Mouse (Mus musculus) E14TG2a.4 (cell line): ENCODE measurements around the gene Tmem26.

Experiments
- CTCF ChIP-seq: conservative IDR thresholded peaks from 2 replicates; pipeline ENCODE4 v1.5.1; 2014; ENCODE audit warnings: low read length
- NANOG ChIP-seq: IDR thresholded peaks from 2 replicates; pipeline ENCODE4 v1.6.1; 2014; ENCODE audit warnings: borderline replicate concordance, low read length, mixed read lengths

DNA sequence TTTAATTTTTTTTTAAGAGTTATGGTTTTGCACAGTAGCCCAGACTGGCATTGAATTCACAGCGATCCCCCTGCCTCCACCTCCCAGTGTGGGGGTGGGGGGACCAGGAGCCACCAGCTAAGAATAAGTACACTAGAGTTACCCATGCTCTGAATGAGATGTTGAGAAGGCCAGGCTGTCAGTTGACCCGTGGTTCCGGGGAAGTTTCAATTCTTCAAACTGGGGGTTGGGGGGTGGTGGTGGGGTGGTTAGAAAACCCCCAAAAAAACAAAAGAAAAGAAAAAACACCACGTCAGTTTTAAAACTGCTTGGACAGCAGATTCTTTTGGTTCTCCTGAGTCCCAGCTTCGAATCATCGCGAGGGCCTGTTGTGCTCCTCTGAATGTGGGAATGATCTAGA is 431 bp upstream of the Tmem26 start:
- no peak for TF ChIP-seq CTCF
- no peak for TF ChIP-seq NANOG
